Mouse (Mus musculus) thymus, postnatal 25 days (tissue): ENCODE results near the gene C2cd4c.

Experiments used
- DNase-seq: peaks from one replicate; pipeline ENCODE4 v3.0.0; 2022

C2cd4c gene

DNA sequence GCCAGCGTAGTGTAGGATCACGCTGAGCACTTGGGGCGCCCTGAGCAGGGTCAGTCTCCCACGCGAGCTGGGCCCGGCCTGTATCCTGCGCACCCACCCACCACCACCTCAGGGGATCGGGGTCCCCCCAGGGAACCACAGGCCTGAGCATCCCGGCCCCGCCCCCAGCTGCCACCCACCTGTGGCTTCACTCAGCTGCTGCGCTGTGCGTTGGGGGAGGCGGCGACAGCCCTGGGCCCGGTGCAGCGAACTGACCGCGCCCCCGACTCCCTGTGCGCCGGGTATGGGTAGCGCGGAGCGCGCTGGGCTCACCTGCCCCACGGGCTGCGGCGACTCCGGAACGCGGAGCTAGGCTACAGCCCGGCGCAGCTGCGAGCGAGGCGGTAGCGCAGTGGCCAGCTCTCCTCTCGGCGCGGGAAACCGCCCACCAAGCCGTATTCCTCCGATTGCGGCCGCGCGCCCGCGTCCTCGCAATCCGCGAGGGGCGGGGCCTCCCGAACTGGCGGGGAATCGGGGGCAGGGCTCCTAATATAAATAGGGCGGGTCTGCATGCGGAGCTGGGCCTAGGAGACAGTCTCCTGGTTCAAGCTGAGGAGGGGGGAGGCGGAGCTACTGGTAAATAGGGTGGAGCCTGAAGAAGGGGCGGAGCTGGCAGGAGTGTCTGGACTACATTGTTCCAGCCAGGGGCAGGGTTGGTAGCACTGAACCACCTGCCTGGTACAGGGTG is at the start of gene C2cd4c:
Gene C2cd4c (minus strand): TSS at position 448 of the 727 bp plus-strand sequence.
- peak; percentile 17 for DNase-seq

DNA sequence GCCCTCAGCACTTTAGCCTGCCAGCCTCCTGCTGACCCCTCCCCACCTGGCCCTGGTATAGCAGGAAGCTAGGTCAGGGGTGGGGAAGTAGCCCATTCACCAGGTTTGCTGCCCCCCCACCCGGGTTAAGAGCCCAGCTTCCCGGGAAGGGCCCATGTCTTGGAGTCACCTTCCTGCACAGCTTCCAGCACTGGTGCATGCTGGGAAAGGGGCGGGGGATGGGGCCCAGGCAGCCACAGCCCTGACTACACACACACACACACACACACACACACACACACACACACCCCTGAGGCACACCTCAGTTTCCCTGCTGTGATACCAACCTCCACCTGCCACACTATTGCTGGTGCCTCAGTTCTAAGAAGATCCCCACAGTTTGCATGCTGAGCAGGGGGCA is 48.0 kb upstream of the C2cd4c start:
- DNase-seq, result no peak

DNA sequence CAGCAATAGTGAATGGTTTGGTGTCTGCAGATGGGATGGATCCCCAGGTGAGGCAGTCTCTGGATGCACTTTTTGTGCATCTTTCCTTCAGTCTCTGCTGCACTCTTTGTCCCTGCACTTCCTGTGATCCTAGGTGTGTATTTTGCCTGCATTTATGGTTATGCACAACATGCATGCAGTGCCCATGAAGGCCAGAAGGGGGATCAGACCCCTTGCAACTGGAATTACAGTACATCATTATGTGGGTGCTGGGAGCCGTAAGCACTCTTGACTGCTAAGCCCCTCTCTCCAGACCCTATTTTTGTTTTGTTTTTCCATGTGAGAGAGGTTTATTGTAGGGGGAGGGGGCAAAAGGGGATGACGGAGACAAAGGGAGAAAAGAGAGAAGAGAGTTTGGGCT is 46.5 kb upstream of the C2cd4c start:
- DNase-seq, result no peak

DNA sequence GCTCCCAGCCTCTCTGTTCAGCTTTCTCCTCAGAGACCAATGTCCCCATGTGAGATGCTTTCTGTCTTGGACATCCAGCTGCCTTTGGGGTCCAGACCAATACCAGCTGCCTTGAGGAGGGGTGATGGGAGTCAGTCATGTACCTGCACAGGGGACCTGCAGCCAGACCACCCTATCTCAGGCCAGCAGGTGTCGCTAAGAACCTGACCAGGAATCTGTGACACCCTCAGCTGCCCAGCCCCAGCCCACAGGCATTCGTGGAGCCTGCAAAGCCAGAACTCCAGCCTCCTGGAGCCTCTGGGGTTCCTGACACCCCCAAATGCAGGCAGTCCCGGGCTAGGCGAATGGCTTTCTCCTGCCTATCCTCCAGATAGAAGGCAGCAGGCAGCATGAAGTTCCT is 45.0 kb upstream of the C2cd4c start:
- peak; percentile 45 for DNase-seq

DNA sequence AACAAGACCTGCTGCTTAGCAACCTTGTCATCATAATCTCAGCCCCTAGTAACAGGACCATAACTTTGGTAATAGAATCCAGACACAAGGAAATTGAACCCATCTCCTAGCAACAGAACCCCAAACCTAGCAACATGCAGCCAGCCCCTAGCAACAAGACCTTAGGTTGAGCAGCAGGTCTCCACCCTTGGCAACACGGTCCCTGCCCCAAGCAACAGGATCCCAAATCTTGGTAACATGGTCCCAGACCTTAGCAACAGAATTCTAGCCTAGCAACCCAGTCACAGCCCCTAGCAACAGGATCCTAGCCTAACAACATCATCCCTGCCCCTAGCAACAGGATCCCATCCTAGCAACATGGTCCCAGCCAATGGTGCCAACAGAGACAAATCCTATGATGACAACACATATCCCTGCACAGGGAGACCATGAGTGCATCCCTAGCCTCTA is 41.1 kb upstream of the C2cd4c start:
- DNase-seq, result no peak

DNA sequence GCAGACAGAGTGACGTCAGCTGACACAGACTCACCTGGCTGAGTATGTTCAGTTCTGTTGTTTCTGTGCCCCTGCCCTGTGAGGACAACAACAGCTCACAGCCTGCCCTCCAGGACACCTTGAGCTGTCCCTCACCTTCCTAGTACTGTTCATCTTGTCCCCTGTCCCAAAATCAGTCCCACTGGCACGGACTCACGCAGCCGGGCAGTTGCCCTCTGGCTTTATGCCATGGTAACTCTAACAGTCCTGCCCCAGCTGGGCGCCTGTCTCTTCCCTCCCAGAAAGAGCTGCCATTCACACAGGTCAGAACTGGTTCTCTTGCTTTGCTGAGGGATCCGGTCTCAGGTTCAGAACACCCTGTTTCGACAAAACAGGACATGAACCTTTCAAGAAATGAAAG is 39.0 kb upstream of the C2cd4c start:
- no peak for DNase-seq

DNA sequence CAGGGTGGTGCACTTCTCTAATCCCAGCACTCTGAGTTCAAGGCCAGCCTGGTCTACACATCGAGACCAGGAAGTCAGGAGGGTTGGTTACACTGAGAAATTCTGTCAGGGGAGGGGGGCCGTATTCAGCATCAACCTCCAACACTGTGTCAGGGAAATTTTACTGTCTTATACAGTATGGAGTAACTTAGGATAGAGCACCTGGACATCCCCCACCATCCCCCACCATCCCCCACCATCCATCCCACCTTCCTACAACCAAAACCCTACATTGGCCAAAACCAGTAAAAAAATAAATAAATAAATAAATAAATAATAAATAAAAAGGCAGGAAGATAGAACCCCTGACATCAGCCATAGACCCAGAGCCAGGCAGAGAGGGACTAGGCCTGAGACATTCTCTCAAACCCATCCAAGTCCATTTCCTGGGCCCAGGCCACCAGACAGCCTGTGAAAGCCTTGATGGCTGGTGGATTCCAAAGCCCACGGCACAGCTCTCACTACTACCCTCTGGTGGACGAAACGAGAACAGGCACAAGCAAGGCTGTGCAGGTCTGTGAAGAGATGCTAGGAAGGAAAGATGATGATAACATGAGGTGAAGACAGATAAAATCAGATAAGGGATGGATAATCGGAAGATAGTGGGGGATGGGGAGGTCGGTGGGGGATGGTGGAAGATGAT is 35.4 kb upstream of the C2cd4c start:
- DNase-seq, result peak; percentile 52

DNA sequence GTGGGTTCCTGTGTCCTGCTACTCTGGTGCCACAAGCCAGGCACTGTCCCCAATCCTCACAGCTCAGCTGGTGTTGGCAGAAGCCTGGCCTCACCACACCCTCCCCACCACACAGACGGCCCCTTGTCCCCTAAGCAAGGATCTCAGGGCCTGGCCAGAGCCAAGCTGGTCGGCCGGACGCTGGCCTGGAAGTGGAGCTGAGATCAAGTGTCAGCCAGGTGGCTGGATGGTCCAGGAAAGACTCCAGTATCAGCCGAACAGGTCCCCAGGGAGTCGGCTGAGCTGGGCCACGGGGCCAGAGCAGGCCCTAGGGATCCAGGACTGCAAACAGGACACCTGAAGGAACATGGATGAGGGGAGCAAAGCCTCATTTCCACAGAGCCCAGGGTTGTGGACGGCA is 31.9 kb upstream of the C2cd4c start, which contains the start of gene Odf3l2:
Gene Odf3l2 (minus strand): TSS at position 28 of the 400 bp plus-strand sequence.
- DNase-seq, result no peak

DNA sequence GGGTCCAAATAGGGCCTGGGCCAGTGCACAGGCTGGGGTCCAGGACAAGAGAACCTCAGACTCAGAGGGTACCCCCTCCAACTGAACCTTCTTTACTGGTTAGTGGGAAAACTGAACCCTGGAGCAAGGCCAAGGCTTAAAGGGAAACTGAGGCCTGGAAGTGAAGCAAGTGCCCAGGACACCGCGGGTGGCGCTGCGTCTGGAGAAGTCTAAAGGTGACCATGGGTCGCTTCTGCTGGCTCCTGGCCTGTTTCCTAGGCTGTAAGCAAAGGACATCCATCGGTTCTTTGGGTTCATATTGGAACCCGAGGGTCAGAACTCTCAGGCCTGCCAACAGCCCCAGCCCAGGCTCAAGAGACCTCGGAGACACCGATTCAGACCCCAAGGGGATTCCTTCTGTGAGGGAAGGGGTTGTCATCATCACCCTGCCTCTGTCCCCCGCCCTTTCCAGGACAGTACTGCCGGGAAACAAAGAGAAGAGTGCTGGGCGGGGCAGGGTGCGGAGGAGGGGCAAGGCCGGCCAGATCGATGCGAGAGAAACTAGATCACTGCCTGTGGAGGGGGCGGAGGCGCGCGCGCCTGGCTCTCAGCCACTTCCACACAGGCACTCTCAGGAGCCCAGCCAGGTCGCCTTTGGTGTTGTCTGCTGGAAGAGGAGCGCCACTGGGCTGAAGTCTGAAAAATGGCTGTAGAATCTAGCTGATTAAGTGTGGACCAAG is 24.8 kb upstream of the C2cd4c start:
- DNase-seq, result no peak

DNA sequence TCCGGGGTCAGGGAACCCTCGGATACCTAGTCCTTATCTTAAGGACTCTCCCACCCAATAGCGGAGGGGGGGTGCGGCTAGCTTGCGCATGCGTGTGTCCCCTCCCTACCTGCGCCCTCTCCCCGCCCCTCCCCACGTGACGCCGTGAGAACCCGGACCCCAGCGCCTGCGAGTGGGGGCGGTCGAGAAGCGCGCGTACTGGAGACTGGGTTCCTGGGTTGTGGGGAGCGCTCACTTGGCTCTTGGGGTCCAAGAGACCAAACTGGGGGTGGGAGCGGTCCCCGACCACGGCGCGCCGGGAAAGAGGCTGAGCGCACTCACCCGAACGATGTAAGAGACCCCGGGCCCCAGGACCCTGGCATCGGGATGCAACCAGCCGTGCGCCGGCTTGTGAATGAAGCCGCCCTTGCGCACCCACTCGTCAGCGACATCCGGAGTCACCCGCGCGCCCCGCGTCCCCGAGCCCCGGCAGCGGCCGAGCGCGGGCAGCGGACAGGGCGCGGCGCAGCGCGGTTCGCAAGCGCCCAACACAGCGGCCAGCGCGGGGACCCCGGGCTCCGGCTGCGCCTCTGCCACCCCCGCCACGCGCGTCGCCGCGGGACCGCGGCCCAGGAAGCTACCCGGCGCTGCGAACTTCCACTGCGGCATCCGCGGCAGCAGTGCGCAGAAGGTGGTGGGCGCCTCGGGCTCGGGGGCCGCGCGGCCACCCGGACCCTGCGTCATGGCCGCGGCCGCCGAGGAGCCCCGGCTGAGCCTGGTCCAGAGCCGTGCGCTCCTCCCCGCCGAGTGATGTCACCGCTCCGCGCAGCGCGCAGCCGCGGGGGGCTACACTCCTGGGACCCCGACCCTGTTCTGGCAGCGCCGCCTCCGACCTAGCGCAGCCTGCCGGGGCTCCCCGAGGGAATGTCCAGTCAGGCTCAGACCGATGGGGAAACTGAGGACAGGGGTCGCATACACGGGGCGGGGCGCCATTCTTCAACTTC is 23.6 kb upstream of the C2cd4c start, which contains the start of gene Shc2:
Gene Shc2 (minus strand): TSS at position 791 of the 983 bp plus-strand sequence.
- no peak for DNase-seq

DNA sequence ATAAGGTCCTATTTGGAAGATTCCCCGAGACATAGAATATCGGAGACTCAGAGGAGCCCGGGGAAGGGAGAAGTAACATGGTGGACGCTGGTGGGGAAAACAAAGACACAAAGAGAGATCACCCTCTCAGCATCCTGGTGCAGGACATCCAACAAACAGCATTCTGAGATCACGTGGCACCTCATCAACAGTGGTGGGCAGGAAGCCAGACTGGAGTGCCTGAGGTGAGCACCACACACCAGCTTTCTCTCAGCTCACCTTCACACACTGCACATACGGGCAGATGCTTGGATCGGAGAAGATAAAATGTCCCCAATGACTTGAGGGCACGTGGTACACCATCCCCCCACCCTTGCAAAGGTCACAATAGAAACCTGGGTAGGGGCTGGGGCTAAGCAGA is 22.5 kb upstream of the C2cd4c start:
- no peak for DNase-seq

DNA sequence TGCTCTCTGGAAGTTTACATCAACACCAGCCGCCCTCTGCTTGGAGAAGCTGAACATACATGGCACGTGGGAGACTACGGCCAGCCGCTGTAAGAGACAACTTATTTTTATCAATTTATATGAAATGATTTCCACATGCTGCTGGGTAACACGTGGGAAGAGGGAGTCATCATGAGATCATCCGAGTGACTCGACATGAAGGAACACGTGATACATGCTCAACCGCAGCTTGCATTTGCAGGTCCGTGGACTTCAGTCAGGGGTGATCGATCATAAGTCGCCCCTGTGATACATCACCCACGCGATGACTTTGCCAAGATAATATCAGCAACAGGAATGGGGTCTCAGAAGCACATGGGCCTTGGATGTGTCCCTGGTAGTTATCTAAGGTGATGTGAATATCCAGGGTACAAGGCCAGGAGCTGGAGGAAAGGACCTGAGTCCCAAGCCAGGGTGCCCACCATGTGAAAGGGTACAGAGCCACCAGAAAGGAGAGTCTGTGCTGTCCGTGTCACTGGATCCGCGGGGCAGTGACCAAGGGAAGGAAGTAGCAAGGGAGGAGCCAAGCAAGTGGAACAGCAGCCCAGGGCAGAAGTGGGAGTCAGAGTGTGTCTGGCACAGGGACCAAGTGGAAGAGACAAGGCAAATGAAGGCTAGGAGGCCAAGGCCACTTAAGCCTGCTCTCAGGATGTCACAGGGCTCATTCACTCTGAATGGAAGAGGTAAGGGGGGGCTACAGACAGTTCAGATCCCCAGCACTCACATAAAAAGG is 19.4 kb upstream of the C2cd4c start:
- no peak for DNase-seq

DNA sequence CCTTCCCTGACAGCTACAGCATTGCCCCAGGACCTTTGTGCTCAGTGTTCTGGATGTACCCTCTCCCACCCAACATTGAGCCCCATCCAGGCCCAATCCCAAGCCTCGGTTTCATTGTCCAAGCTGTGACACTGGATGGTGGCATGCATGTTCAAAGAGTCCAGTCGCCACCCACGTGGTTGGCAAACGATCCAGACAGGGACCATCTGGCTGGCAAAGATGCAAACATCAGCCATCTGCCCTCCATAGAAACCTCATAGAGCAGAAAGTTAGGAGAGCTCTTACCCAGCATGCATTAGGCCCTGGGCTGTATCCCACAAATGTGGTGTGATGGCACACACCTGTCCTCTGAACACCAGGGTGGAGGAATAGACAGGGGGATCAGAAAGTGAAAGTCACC is 17.6 kb upstream of the C2cd4c start:
- DNase-seq, result no peak

DNA sequence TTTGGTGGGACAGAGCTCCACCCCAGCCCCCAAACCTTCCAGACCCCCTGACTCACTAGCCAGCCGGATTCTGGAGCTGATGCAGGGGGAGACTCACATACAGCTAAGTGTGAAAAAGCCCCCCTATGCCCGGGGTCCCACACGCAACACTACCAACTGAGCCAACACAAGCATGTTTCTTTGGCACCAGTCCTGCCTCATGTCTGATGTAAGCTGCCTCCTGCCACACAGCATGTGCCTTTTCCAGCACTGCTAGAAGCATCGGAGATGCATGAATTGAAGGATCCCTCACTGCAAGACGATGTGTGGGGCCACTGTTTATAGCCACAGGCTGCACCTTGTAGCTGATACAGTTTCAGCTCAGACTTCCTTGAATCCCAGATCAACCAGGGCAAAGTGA is 14.6 kb upstream of the C2cd4c start:
- DNase-seq, result no peak

DNA sequence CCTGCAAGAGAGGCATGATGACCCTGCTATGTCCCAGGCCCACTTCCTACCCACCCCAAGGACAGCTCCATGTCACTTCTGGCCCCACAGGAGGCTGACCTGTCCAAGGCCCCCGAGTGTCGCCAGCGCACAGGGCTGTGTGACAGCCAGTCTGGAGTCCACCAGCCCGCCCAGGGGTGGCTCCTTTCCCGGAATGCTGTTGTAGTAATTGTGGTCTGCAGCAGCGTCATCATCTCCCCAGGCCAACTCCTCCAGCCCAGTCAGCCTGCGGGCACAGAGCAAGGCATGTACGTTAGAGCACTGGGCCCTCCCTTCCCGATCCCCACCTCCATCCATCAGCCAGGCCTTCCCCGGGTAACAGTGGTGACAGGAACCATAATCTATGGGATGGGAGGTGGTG is 12.3 kb upstream of the C2cd4c start:
- DNase-seq, result no peak

DNA sequence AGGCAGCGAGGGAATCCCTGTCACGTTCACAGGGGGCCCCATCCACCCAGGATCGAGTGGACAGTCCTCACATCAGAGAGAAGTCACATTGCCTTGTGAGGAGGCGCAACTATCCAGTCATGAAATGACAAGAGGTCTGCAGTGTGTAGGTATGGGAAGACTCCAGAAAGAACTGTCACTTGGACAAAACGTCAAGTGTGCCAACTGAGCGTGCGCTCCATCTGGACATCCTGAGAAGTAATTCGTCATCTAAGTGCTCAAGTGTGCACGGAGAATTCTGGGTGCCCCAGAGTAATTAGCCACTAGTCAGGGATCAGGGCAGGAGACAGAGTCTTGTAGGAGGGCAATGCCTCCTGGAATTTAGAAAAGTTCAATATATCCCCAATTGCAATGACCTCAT is 11.6 kb upstream of the C2cd4c start:
- DNase-seq, result no peak

DNA sequence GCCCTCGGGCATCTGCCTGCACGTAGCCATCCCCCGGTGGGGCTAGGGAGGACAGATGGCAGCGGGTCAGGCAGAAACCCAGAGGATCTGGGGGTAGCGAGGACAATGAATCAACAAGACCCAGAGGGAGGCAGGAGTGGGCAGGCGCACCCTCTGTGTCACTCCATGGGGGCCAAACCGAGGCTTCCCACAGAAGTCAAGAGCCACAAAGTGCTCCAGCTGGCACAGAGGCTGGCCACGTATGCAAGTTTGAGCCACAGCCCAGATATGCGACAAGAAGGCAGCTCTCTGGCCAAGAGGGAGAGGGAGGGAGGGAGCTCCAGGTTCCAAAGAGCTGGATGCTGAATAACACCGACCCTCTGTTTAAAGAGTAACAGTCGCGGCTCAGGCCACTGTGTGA is 10.1 kb upstream of the C2cd4c start:
- DNase-seq, result no peak

DNA sequence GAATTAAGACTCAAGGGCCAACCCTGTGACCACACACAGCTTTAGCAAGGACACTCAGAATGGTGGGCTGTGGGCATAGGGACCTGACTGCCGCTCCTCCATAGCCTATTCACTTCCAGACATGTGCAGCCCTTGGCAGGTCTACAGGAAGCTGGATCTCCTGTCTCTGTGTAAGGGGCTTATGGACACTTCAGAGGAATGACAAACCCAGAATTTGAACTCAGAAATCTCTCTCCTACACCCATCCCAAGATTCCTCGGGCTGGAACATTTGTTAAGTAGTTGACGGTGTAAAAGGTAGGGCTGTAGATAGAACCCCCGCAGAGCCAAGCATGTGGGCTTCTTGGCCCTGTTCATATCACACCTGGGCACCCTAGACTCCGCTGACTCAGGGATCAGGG is 2.6 kb upstream of the C2cd4c start:
- no peak for DNase-seq

DNA sequence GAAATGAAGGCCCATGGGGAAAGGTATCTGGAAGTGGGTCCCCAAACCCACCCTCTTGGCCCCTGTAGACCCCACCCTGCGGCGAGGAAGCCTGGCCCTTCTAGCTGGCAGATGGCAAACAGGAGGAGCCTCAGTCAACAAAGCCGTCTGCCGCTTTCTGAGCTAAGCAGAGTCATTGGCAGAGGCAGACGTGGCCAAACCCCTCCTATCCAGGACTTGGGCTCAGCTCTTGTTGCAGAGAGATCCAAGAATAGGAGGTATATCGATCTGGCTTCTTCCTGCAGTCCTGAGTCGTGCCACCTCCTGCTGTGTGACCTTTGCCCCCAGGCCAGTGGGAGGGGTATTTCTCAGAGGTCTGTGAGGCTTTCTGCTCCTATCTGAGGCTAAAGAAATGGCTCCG is 2.0 kb upstream of the C2cd4c start:
- DNase-seq, result no peak

DNA sequence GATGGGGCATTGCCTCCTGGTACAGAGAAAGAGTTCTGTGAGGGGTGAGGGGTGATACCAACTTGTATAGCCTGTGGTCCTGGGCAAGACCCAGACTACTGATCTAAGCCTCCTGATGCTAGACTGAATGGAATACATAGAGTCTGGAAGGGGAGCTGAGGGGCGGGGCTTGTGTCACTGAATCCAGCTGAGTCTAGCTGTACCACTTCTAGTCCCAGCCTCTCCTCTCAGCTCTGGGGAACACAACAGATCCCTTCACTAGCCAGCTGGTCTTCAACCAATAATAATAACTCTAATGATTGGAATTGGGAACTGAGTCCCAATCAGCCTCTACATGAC is 449 bp upstream of the C2cd4c start:
- DNase-seq, result no peak

DNA sequence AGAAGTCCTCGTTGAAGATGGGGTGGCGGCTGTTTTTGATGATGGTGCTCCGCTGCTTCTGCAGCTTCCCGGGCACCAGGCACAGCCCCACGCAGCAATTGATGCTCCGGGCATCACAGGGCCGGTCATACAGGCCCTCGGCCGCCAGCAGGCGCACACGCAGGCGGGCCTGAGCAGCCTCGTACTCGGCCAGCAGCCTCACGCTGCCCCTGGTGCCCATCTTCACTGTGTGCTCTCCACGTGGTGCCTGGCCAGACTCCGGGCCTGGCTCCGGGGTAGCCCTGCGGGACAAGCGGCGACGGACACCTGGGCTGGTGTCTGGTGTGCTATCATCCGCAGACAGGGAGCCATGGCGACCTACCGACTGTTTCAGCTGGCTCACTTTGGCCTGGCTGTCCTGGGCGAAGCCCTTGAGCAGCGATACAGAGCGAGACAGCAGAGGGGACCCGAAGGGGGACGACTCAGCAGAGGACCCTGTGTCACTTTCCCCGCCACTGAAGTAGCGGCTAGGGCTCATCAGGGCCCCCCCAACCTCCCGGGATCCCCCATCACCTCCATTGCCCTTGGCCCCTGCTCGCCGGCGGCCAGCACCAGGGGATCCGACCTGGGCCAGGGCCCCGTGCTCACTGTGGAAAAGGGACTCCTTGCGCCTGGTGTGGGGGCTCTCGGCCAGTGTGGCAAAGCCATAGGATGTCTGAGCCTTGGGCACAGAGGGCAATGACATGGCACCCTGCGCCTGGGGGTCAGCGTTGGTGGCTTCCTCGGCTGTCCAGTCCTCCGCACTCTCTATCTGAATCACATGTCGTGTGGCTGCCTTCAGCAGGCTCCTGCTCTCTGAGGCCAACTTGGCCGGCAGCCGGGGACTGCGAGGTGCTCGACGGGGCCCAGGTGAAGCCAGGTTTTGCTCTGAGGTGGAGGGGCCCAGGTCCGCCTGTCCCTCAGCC is 1.4 kb downstream of the C2cd4c start:
- no peak for DNase-seq
